Mouse (Mus musculus) forelimb bud, embryonic 11.5 days (tissue): ENCODE measurements around the gene Sema4d.
A peak's percentile ranks its signal among the peaks of the same experiment; 100 is the strongest.

Experiments
- DNase-seq: peaks from one replicate; pipeline ENCODE4 v3.0.0-alpha.2; 2012; ENCODE audit warnings: low read depth, low spot score

Gene Sema4d

GRCm38 (mm10) chr13:51727364-51727763 is 66.2 kb downstream of the Sema4d start:
- peak; percentile 23 for DNase-seq

GRCm38 (mm10) chr13:51725926-51726574 is 67.5 kb downstream of the Sema4d start:
- peak; percentile 62 for DNase-seq

GRCm38 (mm10) chr13:51725446-51725845 is 68.1 kb downstream of the Sema4d start:
- no peak for DNase-seq

DNA sequence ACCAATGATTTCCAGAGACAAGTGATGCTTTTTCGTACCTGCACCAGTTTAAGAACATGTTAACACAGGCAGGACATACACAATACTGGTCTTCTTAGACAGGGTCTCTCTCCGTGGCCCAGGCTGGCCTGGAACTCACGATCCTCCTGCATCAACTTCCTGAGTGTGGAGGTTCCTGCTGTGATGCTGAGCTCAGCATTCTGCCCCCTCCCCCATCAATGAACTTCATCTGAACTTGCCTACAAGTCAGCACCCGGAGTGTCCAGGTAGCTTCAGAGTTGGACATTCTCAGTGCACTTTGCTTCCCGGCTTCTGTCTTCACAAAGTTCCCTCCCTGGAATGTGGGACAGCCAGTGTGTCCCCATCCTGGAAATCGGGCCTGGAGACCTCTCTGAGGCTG is 69.0 kb downstream of the Sema4d start:
- no peak for DNase-seq

DNA sequence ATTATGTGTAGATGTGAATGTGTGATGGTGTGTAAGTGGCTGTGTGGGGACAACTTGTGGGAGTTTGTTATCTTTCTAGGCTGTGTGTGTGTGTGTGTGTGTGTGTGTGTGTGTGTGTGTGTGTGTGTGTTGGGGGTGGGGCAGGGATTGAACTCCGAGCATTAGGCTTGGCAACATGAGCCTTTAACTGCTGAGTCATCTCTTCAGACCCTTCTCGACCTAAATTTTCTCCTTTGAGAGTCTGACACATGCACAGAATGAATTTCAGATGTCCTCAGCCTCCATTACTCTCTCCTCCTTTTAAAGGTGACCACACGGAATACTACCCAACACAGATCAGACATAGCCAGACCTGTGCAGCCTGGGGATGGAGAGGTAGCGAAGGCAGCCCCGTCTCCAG is 70.4 kb downstream of the Sema4d start:
- DNase-seq = no peak

DNA sequence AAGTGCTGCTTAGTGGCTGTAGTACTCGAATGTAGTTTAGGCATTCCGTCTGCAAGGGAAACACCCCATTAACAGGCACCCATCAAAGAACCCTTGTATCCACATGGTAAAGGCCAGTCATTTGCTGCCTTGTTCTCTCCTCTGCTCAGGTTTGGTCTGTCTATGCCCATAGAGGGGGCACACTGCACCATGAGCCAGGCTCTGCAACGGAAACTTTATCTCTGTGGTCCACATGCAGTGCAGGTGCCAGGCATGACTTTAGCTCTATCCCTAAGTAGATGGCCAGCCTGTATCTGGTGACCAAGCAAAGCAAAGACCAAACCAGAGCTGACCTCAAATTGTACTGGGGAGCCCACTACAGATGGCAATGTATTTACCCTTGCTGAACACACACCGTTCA is 73.0 kb downstream of the Sema4d start:
- DNase-seq = no peak

DNA sequence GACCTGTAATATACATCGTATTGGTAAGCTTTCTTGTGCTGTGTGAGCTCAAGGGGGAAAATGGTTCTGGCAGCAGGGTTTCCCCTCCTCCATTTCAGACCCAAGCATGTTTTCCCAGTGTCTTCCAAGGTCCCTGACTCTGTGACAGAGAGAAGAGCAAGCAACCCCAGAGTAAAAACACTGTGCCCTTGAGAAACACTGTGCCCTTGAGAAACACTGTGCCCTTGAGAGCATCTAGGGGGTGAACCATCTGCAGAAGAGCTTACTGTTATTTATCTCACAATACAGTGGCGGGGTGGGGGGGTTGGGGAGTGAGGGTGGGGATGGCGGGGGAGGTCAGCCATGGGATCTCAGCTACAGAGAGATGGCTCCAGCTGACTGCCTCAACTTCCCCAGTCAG is 74.3 kb downstream of the Sema4d start:
- DNase-seq = no peak

GRCm38 (mm10) chr13:51716350-51717263 is 76.9 kb downstream of the Sema4d start:
- no peak for DNase-seq

DNA sequence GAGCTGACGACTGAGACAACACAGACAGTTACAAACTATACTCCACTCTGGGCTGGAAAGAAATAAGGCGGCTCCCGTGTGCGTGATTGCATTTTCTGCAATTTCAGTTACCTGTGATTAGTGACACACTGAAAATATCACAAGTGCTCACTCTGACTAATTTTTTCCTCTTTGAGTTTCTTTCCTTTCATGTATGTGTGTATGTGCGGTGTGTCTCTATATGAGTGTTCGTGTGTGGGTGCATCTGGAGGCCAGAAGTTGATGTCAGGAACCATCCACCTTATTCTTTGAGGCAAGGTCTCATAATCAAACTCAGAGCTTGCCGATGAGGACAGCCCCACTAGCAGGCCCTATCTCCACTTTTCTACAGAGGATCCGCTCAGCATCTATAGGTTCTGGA is 81.5 kb downstream of the Sema4d start:
- DNase-seq = no peak

GRCm38 (mm10) chr13:51710738-51711137 is 82.8 kb downstream of the Sema4d start:
- no peak for DNase-seq

DNA sequence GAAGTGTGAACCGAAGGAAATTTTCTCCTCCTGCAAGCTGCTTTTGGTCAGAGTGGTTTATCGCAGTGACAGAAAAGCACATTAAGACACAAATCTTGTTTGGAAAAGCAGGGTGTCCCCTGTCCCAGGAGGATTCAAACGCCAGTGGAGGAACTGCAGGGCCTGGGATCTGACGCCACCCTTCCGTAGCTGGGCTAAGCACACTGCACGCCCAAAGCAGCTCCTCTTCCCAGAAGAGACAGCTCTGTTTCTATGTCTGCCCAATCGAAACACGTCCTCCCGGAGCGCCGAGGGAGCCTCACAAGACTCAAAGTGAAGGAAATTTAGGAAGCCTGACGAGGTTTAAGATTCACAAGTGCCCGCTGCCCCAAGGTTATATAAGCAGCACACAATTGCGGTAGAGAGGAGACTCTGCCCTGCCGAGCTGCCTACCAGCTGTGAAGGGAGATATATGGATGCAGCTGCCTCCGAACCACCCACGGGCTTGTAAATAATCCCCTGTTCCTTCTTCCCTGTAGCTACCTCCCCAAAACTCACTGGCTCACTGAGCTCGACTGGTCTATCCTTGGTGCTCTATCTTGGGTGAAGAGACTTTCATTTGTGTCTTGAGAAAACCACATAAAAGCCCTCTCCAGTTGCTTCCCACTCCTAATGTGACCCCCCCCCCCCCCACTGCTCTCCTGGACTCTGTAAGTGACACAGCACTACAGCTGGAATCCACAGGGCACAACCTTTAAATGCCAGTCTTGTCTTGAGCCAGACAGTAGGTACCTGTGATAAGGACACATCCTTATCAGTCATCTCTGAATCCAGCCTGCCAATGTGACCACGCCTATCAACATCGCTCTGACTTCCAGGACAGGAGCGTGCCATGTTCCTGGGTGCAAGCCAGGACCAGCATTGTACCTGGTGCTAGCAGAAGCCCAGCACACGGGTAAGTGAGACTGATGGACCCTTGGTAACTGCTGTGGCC is 87.4 kb downstream of the Sema4d start:
- no peak for DNase-seq

- no peak for DNase-seq
Observed at GRCm38 (mm10) chr13:51703893-51704292, 89.7 kb downstream of the Sema4d start.

GRCm38 (mm10) chr13:51698318-51698717 is 95.2 kb downstream of the Sema4d start:
- no peak for DNase-seq

DNA sequence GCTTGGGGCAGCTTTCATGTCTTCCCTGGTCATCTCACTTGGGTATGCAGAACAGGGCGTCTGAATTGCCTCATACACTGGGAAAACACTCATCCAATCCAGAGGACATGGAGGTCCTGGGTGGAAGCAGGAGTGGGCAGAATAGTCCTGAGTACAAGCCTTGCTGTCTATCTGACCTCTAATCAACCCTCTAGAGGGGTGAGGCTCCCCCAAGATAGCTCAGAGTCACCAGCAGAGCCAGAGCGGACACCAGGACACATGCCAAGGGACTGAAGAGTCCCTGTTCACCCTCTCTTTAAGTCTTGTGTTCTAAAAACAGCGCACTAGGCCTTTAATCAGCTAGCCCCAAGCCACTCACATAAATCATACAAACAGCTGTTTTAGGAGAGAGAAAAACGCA is 95.7 kb downstream of the Sema4d start:
- DNase-seq = no peak

- no peak for DNase-seq
Observed at GRCm38 (mm10) chr13:51697455-51697854, 96.1 kb downstream of the Sema4d start.

- DNase-seq = no peak
Observed at GRCm38 (mm10) chr13:51696481-51696880, 97.1 kb downstream of the Sema4d start.

DNA sequence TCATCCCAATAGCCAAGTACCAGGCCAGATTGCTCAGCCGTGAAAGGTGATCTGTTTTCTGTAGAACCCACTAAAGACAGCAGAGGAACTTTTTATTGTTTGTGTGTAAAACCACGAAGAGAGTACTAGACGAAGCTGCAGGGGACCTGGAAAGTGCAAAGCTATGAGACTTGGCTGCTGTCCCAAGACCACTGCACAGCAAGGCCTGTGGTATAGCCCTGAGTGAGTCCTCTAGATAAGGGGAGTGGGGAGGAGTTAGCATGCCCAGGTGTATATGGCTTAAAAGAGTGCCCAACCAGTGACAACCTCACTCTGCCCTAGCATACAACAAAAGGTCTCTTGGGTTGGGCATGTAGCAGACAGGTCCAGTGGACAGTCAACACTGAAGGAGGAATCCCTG is 104.9 kb downstream of the Sema4d start:
- DNase-seq = no peak

DNA sequence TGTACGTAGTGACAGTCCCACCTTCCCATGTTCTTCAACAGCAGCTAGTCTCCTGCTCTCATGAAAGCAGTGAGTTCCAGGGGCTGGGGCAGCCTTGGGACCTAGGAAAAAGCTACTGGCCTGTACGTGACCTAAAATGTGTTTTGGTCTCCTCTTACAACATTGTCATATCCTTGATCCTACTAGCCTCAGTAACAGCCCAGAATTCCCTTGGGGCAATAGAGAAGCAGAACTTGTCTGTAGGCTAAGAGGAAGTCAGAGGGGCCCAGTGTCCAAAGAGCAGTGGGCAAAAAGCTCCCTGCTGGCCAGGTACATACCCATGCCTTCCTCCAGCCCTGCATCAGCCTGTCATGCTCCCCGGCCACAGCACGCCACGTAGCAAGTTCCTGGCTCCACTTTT is 106.6 kb downstream of the Sema4d start:
- DNase-seq = no peak

GRCm38 (mm10) chr13:51685290-51685966 is 108.1 kb downstream of the Sema4d start:
- no peak for DNase-seq

DNA sequence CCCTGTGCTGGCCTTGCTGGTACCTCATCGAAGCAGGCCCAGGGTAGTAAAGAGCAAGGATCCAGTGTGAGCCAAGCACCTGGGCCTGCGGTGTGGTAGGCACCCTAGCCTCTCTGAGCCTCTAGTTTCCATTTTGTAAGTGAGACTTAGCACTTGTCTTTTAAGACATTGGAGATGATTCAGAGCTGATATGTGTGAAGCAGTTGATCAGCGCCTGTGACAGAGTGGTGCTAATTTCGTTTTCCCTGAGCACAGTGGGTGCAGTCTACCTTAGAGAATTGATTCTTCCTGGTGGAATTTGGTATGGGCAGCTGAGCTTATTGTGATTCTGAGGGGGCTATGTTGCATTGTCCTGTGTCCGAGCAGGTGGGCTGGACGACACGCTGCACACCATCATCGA is 111.9 kb downstream of the Sema4d start:
- DNase-seq = no peak

DNA sequence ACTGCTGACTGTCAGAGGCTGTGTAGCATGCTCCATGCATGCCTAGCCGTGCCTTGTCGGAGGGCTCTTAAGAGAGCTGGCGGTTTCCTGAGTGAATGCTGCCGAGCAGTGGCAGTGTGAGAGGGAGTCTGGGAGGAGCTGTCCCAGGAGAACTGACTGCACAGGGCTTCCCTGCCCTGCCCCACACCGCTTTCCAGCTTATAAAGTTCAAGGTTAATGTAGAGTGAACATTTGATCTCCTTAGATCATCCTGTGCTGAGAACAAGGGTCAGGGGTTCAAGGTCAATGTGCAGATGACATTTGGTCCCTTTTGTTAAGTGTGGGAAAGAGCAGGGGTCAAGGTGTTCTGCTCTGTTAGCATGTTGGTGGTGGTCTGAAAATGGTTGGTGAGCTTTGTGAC is 112.5 kb downstream of the Sema4d start:
- DNase-seq = no peak
